Mouse (Mus musculus): ENCODE data around the gene Gm20388. TPM values are rescaled to one million over a fixed set of nuclear protein-coding genes. Genes with fewer than 3 reads are reported as not detected.

The Gm20388 gene
- polyA plus RNA-seq, 1 experiment from 2014 or later: not detected

GRCm38 (mm10) chr8:124140868-124141431 lies 4230.3 kb downstream of the Gm20388 start:
- Histone ChIP-seq H3K27me3 (ENCODE audit: control insufficient read depth, insufficient read depth, low read length) (no peaks in the 10 kb centered on the region), H3K4me2 (replicated peaks; ENCODE audit: low read depth, low read length) (peak overlapping the region; percentile 10; the same call in 1 of the 2 replicates), H3K4me1 (ENCODE audit: control insufficient read depth, insufficient read depth, low read length) (peaks cover 16% of the 10 kb centered on the region; the same call in 1 of the 2 replicates), H3K4me3 (ENCODE audit: low read length) (no peak overlapping the region), H3K9me3 (ENCODE audit: control insufficient read depth, low read length) (no peaks in the 10 kb centered on the region), H3K9ac (ENCODE audit: low read depth, low read length) (no peak overlapping the region; the same call in 1 of the 2 replicates), H3K27ac (ENCODE audit: low read depth, low read length) (no peak overlapping the region), H3K36me3 (ENCODE audit: control insufficient read depth, insufficient read depth, low read length) (no peaks in the 10 kb centered on the region)
- 59% methylated on average over 20 of the region's 20 CpGs for WGBS
- ATAC-seq (ENCODE audit: low FRiP score, low TSS enrichment): no peak

GRCm38 (mm10) chr8:124141681-124142391 lies 4231.2 kb downstream of the Gm20388 start:
- H3K9me3 ChIP-seq (ENCODE audit: control insufficient read depth, low read length): no peaks in the 10 kb centered on the region
- H3K27ac ChIP-seq (ENCODE audit: low read depth, low read length): no peak overlapping the region
- H3K4me2 ChIP-seq (replicated peaks; ENCODE audit: low read depth, low read length): no peak overlapping the region
- H3K4me3 ChIP-seq (ENCODE audit: low read length): no peak overlapping the region
- H3K27me3 ChIP-seq (ENCODE audit: control insufficient read depth, insufficient read depth, low read length): no peaks in the 10 kb centered on the region
- no peak overlapping the region for H3K9ac ChIP-seq (ENCODE audit: low read depth, low read length)
- 45% methylated on average over 9 of the region's 9 CpGs for WGBS
- ATAC-seq (ENCODE audit: low FRiP score, low TSS enrichment): no peak
- H3K4me1 ChIP-seq (ENCODE audit: control insufficient read depth, insufficient read depth, low read length): peaks cover 16% of the 10 kb centered on the region; the same call in 1 of the 2 replicates
- no peaks in the 10 kb centered on the region for H3K36me3 ChIP-seq (ENCODE audit: control insufficient read depth, insufficient read depth, low read length)

- Histone ChIP-seq H3K27ac (ENCODE audit: low read depth, low read length) (no peak overlapping the region), H3K27me3 (ENCODE audit: control insufficient read depth, insufficient read depth, low read length) (no peaks in the 10 kb centered on the region), H3K36me3 (ENCODE audit: control insufficient read depth, insufficient read depth, low read length) (no peaks in the 10 kb centered on the region), H3K4me3 (ENCODE audit: low read length) (no peak overlapping the region), H3K9ac (ENCODE audit: low read depth, low read length) (no peak overlapping the region), H3K4me1 (ENCODE audit: control insufficient read depth, insufficient read depth, low read length) (peaks cover 16% of the 10 kb centered on the region; the same call in 1 of the 2 replicates), H3K4me2 (replicated peaks; ENCODE audit: low read depth, low read length) (no peak overlapping the region), H3K9me3 (ENCODE audit: control insufficient read depth, low read length) (no peaks in the 10 kb centered on the region)
- ATAC-seq (ENCODE audit: low FRiP score, low TSS enrichment): no peak
- 55% methylated on average over 5 of the region's 5 CpGs for WGBS
Measured at GRCm38 (mm10) chr8:124143003-124143402, 4232.4 kb downstream of the Gm20388 start.

DNA sequence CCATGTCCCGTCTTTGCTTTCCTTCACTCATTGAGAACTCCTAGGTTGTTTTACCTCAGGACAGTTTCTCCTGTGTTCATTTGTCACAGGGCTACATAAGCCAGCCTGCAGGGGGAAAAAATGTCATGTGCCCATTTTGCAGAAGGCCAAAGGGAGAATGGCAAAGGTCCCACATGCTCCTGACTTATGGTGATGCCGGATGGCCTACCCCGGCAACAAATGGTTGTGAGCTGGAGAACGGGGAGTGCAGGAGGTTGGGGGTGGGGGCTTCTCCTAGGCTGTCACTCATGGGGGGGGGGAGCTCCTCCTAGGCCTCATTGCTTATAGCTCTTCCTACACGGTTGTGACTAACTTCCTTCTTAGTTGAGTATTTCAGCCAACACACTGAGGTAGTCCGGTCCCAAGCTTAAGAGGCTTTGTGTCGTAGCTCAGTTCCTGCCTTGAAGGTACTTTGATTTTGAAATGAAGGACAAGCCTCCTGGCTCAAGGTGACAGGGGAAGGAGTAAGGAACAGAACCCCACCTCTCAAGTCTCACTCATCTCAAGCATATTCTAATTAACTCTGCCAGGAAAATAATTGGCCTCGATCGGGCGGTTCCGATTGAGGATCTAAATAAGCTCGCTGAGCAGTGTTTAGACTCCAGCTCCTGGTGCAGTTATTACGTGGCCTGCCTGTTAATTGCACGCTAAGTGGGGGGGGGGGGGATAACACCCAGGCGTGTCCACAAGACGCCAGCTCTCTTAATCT lies 4233.4 kb downstream of the Gm20388 start:
- ATAC-seq (ENCODE audit: low FRiP score, low TSS enrichment): no peak
- no peak overlapping the region for H3K27ac ChIP-seq (ENCODE audit: low read depth, low read length)
- 71% methylated on average over 16 of the region's 16 CpGs for WGBS
- H3K4me3 ChIP-seq (ENCODE audit: low read length): no peak overlapping the region
- no peak overlapping the region for H3K9ac ChIP-seq (ENCODE audit: low read depth, low read length)
- no peaks in the 10 kb centered on the region for H3K9me3 ChIP-seq (ENCODE audit: control insufficient read depth, low read length)
- H3K4me2 ChIP-seq (replicated peaks; ENCODE audit: low read depth, low read length): no peak overlapping the region
- H3K27me3 ChIP-seq (ENCODE audit: control insufficient read depth, insufficient read depth, low read length): no peaks in the 10 kb centered on the region
- peaks cover 10% of the 10 kb centered on the region; the same call in 1 of the 2 replicates for H3K4me1 ChIP-seq (ENCODE audit: control insufficient read depth, insufficient read depth, low read length)
- no peaks in the 10 kb centered on the region for H3K36me3 ChIP-seq (ENCODE audit: control insufficient read depth, insufficient read depth, low read length)

DNA sequence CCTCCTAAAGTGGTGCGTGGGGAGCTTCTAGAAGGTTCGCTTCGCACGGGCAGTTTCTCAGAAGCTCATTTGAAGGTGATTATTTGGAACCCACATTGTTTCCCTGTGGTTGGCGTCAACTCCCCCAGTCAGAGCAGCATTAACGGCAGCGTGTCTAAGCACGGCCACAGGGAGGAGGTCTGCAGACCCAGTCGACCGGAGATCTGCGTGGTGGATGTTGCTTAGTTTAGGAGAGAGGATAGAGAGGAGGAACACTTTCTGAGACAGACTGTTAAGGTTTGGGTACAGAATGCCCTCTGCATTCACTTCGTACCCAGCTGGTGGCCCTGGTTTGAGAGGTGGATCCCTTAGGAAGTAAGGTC lies 4234.0 kb downstream of the Gm20388 start:
- Histone ChIP-seq H3K9me3 (ENCODE audit: control insufficient read depth, low read length) (no peaks in the 10 kb centered on the region), H3K27ac (ENCODE audit: low read depth, low read length) (no peak overlapping the region), H3K9ac (ENCODE audit: low read depth, low read length) (no peak overlapping the region), H3K4me2 (replicated peaks; ENCODE audit: low read depth, low read length) (no peak overlapping the region), H3K4me1 (ENCODE audit: control insufficient read depth, insufficient read depth, low read length) (peaks cover 10% of the 10 kb centered on the region; the same call in 1 of the 2 replicates), H3K36me3 (ENCODE audit: control insufficient read depth, insufficient read depth, low read length) (no peaks in the 10 kb centered on the region), H3K4me3 (ENCODE audit: low read length) (no peak overlapping the region), H3K27me3 (ENCODE audit: control insufficient read depth, insufficient read depth, low read length) (no peaks in the 10 kb centered on the region)
- ATAC-seq (ENCODE audit: low FRiP score, low TSS enrichment): no peak
- 65% methylated on average over 12 of the region's 12 CpGs for WGBS

GRCm38 (mm10) chr8:124146286-124146685 lies 4235.6 kb downstream of the Gm20388 start:
- no peak overlapping the region for H3K4me2 ChIP-seq (replicated peaks; ENCODE audit: low read depth, low read length)
- no peaks in the 10 kb centered on the region for H3K9me3 ChIP-seq (ENCODE audit: control insufficient read depth, low read length)
- 0 out of 2 replicates have a peak, but pooled peaks cover 7% of the 10 kb centered on the region for H3K4me1 ChIP-seq (ENCODE audit: control insufficient read depth, insufficient read depth, low read length)
- H3K4me3 ChIP-seq (ENCODE audit: low read length): no peak overlapping the region
- WGBS: 82% methylated on average over 5 of the region's 5 CpGs
- H3K9ac ChIP-seq (ENCODE audit: low read depth, low read length): no peak overlapping the region
- no peak for ATAC-seq (ENCODE audit: low FRiP score, low TSS enrichment)
- H3K36me3 ChIP-seq (ENCODE audit: control insufficient read depth, insufficient read depth, low read length): no peaks in the 10 kb centered on the region
- no peak overlapping the region for H3K27ac ChIP-seq (ENCODE audit: low read depth, low read length)
- H3K27me3 ChIP-seq (ENCODE audit: control insufficient read depth, insufficient read depth, low read length): no peaks in the 10 kb centered on the region

DNA sequence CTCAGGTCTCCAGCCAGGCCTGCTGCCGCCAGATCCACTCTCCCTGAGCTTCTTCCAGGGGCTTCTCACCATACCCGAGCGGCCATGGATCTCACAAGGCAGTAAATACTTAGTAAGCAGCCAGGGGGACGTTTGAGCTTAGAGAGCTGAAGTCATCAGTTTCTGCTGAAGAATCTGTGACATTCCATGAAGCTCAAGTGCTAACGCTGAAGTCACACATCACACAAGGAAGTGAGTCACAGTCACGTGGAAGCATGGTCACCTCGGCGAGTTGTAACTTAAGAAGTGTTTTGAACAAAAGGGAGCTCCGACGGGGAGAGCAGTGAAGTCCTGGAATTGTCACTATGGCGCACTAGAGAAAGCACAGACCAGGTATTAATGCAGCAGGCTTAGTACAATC lies 4239.4 kb downstream of the Gm20388 start:
- Histone ChIP-seq H3K9me3 (ENCODE audit: control insufficient read depth, low read length) (no peaks in the 10 kb centered on the region), H3K27me3 (ENCODE audit: control insufficient read depth, insufficient read depth, low read length) (no peaks in the 10 kb centered on the region), H3K27ac (ENCODE audit: low read depth, low read length) (no peak overlapping the region), H3K9ac (ENCODE audit: low read depth, low read length) (no peak overlapping the region), H3K36me3 (ENCODE audit: control insufficient read depth, insufficient read depth, low read length) (no peaks in the 10 kb centered on the region), H3K4me3 (ENCODE audit: low read length) (no peak overlapping the region), H3K4me1 (ENCODE audit: control insufficient read depth, insufficient read depth, low read length) (no peaks in the 10 kb centered on the region), H3K4me2 (replicated peaks; ENCODE audit: low read depth, low read length) (no peak overlapping the region)
- 67% methylated on average over 11 of the region's 11 CpGs for WGBS
- ATAC-seq (ENCODE audit: low FRiP score, low TSS enrichment): no peak

GRCm38 (mm10) chr8:124150536-124150935 lies 4239.9 kb downstream of the Gm20388 start:
- Histone ChIP-seq H3K9me3 (ENCODE audit: control insufficient read depth, low read length) (no peaks in the 10 kb centered on the region), H3K4me1 (ENCODE audit: control insufficient read depth, insufficient read depth, low read length) (no peaks in the 10 kb centered on the region), H3K9ac (ENCODE audit: low read depth, low read length) (no peak overlapping the region), H3K4me3 (ENCODE audit: low read length) (no peak overlapping the region), H3K27ac (ENCODE audit: low read depth, low read length) (no peak overlapping the region), H3K36me3 (ENCODE audit: control insufficient read depth, insufficient read depth, low read length) (no peaks in the 10 kb centered on the region), H3K27me3 (ENCODE audit: control insufficient read depth, insufficient read depth, low read length) (no peaks in the 10 kb centered on the region), H3K4me2 (replicated peaks; ENCODE audit: low read depth, low read length) (no peak overlapping the region)
- 86% methylated on average over 5 of the region's 5 CpGs for WGBS
- no peak for ATAC-seq (ENCODE audit: low FRiP score, low TSS enrichment)

DNA sequence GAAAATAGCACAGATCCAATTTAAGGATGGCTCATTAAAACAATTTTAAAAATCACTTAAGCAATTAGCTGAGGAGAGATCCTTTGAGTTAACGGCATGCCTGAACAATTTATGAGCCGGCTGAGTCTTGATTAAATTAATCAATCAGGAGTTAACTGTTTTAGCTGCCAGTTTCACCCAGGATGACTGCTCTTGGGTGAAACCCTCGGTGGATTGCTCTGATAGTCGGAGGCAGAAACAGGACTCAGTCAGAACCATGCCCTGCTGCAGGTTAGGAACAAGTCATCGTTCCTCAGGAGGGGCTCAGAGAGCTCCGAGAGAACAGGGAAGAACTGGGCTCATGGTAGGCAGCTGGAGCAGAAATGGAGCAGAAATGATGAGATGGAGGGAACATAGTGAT lies 4241.2 kb downstream of the Gm20388 start:
- ATAC-seq (ENCODE audit: low FRiP score, low TSS enrichment): no peak

More for the DNA sequence above, 4241.2 kb downstream of the Gm20388 start:
- Histone ChIP-seq H3K4me1 (ENCODE audit: control insufficient read depth, insufficient read depth, low read length) (no peaks in the 10 kb centered on the region), H3K27me3 (ENCODE audit: control insufficient read depth, insufficient read depth, low read length) (no peaks in the 10 kb centered on the region), H3K4me3 (ENCODE audit: low read length) (no peak overlapping the region), H3K9ac (ENCODE audit: low read depth, low read length) (no peak overlapping the region), H3K36me3 (ENCODE audit: control insufficient read depth, insufficient read depth, low read length) (no peaks in the 10 kb centered on the region), H3K4me2 (replicated peaks; ENCODE audit: low read depth, low read length) (no peak overlapping the region), H3K9me3 (ENCODE audit: control insufficient read depth, low read length) (no peaks in the 10 kb centered on the region), H3K27ac (ENCODE audit: low read depth, low read length) (no peak overlapping the region)
- WGBS: 61% methylated on average over 6 of the region's 6 CpGs
